Mouse (Mus musculus) liver, adult 2 months (tissue): ENCODE measurements around the gene Wdr82. TPM values are rescaled to one million over a fixed set of nuclear protein-coding genes. Genes with fewer than 3 reads are reported as not detected.
A peak's percentile ranks its signal among the peaks of the same experiment; 100 is the strongest.
"Not testable (repeated sequence)": the region's sequence is repeated elsewhere in the genome, so short reads cannot be mapped to it uniquely, and the experiment has no call there.

ENCODE experiments used
- DNase-seq: peaks from one replicate; pipeline ENCODE4 v3.0.0-alpha.2; 2011; ENCODE audit warnings: low read depth, low spot score; ENCODE audit errors: extremely low read depth
- H3K27ac ChIP-seq: fragments of 200-500 bp; replicated peaks from 2 replicates; pipeline ENCODE4 v1.5.1; 2012; ENCODE audit warnings: low read depth, mild to moderate bottlenecking, control low read depth, inconsistent platforms, low read length; ENCODE audit not compliant: insufficient read depth
- H3K27me3 ChIP-seq: fragments of 200-500 bp; 2 replicates; pipeline ENCODE4 v1.6.1; 2012; ENCODE audit warnings: mild to moderate bottlenecking, moderate library complexity, low read length, inconsistent platforms; ENCODE audit not compliant: control insufficient read depth, insufficient read depth
- H3K36me3 ChIP-seq: fragments of 200-500 bp; 2 replicates; pipeline ENCODE4 v1.6.1; 2012; ENCODE audit warnings: low read length, inconsistent platforms; ENCODE audit not compliant: control insufficient read depth, insufficient read depth
- H3K4me1 ChIP-seq: fragments of 200-500 bp; 2 replicates; pipeline ENCODE4 v1.6.1; 2011; ENCODE audit warnings: low read length; ENCODE audit not compliant: control insufficient read depth, insufficient read depth
- H3K4me3 ChIP-seq: fragments of 200-500 bp; 2 replicates; pipeline ENCODE4 v1.5.1; 2011; ENCODE audit warnings: low read depth, mild to moderate bottlenecking, control low read depth, low read length, moderate library complexity; ENCODE audit not compliant: insufficient read depth
- H3K79me2 ChIP-seq: fragments of 200-500 bp; 2 replicates; pipeline ENCODE4 v1.6.1; 2012; ENCODE audit warnings: inconsistent platforms, mild to moderate bottlenecking, low read length, moderate library complexity; ENCODE audit not compliant: control insufficient read depth, insufficient read depth
- H3K9ac ChIP-seq: fragments of 200-500 bp; 2 replicates; pipeline ENCODE4 v1.6.1; 2012; ENCODE audit warnings: low read depth, mild to moderate bottlenecking, control low read depth, inconsistent platforms, low read length
- CTCF ChIP-seq: fragments of 200-500 bp; IDR thresholded peaks from 2 replicates; pipeline ENCODE4 v1.5.1; 2011; ENCODE audit warnings: low read depth, low read length, control low read depth
- POLR2A ChIP-seq: fragments of 200-500 bp; IDR thresholded peaks from 2 replicates; pipeline ENCODE4 v1.6.1; 2011; ENCODE audit warnings: low read length, control low read depth; ENCODE audit not compliant: insufficient read depth; ENCODE audit errors: extremely low read depth
- WGBS: fragments of 180-500 bp; shearing (Covaris S2); methylation state at CpG from one replicate; pipeline ENCODE4 v1.1.7; 2018; 5-methylcytosine and 5-hydroxymethylcytosine counted together
- polyA plus RNA-seq: library from polyadenylated mRNA; depleted of rRNA; stranded (reverse); fragments of >200 nt; gene quantifications from 2 replicates; pipeline ENCODE4 v1.2.3, GENCODE M21; 2012
- total RNA-seq: library from RNA; depleted of rRNA; stranded (reverse); fragments of >200 nt; gene quantifications from 2 replicates; pipeline ENCODE4 v1.2.3, GENCODE M21; 2014

Gene Wdr82
- total and polyA plus RNA-seq, 2 experiments: 23.6 to 36.3 TPM

DNA sequence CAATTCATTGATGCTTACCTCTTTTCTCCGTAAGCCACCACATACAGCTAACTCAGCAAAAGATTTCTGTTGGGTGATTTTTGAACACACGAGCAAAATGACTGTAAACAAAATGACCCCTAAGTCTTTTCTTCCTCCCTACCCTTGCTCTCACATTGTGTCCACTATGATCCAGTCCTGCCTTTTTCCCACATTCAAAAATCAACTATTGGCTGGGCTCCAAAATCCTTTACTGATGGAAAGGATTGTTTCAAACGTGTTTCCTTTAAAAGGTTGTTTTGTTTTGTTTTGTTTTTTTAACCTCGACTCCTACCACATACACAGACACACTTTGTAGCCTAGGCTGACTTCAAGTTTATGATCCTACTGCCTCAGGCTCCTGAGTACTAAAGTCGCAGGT, 10.3 kb upstream of the Wdr82 start:
- Histone ChIP-seq H3K9ac (peak overlapping the region; percentile 85), H3K79me2 (peaks cover 13% of the 10 kb centered on the region; the same call in 1 of the 2 replicates), H3K4me3 (peak overlapping the region; percentile 60), H3K27me3 (no peaks in the 10 kb centered on the region), H3K4me1 (peaks cover 25% of the 10 kb centered on the region), H3K27ac (peak overlapping the region; percentile 97), H3K36me3 (peaks cover 5% of the 10 kb centered on the region; the same call in 1 of the 2 replicates)
- TF ChIP-seq POLR2A: no peak
- no peak for TF ChIP-seq CTCF
- 44% methylated on average over 5 of the region's 5 CpGs for WGBS
- no peak for DNase-seq

DNA sequence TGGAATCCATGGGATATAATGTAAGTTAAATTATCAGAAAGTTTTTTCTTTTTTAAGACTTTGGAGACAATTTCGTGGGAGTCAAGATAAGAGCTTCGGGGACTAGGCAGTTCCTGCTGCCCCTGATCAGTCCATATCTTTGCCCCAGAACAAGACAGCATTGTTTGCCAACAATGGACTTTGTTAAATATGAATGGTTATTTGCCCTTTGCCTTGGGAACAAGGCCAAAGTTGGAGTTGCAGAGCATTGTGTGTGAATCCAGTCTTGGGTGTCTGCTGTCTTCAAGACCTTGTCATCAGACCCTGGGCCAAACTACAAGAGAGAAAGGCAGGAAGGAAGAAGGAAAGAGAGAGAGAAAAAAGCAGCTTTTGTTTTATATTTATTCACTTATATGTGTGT, 4.0 kb upstream of the Wdr82 start:
- Histone ChIP-seq H3K4me1 (peaks cover 2% of the 10 kb centered on the region; the same call in 1 of the 2 replicates), H3K27me3 (no peaks in the 10 kb centered on the region), H3K79me2 (peaks cover 3% of the 10 kb centered on the region; the same call in 1 of the 2 replicates), H3K27ac (no peak overlapping the region), H3K36me3 (no peaks in the 10 kb centered on the region), H3K9ac (no peak overlapping the region), H3K4me3 (no peak overlapping the region)
- 45% methylated on average over 2 of the region's 2 CpGs for WGBS
- TF ChIP-seq POLR2A: no peak
- TF ChIP-seq CTCF: no peak
- DNase-seq: no peak

DNA sequence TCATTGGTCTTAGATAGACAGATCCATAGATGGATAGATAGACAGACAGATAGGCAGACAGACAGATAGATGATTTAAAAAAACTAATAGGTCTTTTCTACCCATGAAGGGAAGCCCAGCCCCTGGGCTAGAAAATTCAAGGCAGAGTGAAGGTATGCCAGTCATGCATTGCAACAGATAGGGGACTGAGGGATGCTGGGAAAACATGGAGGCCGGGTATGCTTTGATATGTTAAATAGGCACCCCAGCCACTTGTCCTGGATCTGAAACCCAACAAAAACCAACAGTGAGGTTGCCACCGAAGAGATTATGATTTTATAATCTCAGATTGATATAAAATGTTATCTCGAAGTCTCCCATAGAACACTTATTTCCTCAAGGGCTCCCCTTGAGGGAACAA, 3.5 kb upstream of the Wdr82 start:
- DNase-seq: no peak
- H3K27ac ChIP-seq: no peak overlapping the region
- H3K9ac ChIP-seq: no peak overlapping the region
- H3K36me3 ChIP-seq: no peaks in the 10 kb centered on the region
- no peaks in the 10 kb centered on the region for H3K27me3 ChIP-seq
- H3K4me1 ChIP-seq: peaks cover 2% of the 10 kb centered on the region; the same call in 1 of the 2 replicates
- 82% methylated on average over 3 of the region's 3 CpGs for WGBS
- H3K4me3 ChIP-seq: no peak overlapping the region
- H3K79me2 ChIP-seq: peaks cover 3% of the 10 kb centered on the region; the same call in 1 of the 2 replicates
- TF ChIP-seq CTCF (no peak), POLR2A (no peak)

DNA sequence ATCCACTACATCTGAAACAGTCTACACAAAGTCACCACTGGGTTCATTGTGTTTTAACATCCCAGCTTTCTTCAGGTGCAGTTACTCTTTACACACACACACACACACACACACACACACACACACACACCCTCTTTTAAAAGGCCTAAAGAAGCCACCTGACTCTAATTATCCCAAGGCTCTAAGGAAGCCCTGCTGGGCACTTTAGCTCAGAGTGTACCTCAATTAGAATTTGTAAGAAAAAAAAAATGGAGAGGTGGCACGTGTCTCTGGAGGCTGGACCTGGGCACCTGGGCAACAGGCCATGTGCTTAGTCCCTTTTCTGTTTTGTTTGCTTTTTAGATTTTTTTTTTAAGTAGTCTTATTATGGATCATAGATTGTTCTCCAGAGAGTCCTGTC, 3.0 kb upstream of the Wdr82 start:
- H3K4me3 ChIP-seq: no peak overlapping the region
- WGBS: 28% methylated on average over 1 of the region's 1 CpGs
- TF ChIP-seq CTCF (no peak), POLR2A (no peak)
- no peaks in the 10 kb centered on the region for H3K27me3 ChIP-seq
- H3K36me3 ChIP-seq: no peaks in the 10 kb centered on the region
- no peak overlapping the region for H3K27ac ChIP-seq
- DNase-seq: no peak
- H3K4me1 ChIP-seq: peaks cover 2% of the 10 kb centered on the region; the same call in 1 of the 2 replicates
- peaks cover 3% of the 10 kb centered on the region; the same call in 1 of the 2 replicates for H3K79me2 ChIP-seq
- H3K9ac ChIP-seq: no peak overlapping the region

DNA sequence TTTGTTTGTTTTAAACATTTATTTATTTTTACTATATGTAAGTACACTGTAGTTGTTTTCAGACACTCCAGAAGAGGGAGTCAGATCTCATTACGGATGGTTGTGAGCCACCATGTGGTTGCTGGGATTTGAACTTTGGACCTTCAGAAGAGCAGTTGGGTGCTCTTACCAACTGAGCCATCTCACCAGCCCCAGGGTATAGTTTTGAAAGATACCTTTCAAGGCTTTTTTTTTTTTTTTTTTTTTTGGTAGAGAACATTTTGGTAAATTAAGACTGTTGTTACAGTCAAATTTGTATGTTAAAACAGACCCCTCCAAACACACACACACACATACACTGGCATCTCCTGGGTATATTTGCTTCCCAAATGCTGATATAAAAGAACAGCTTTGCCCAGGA, 1.7 kb upstream of the Wdr82 start:
- not testable (repeated sequence) for H3K4me3 ChIP-seq, H3K9ac ChIP-seq, H3K27me3 ChIP-seq, H3K27ac ChIP-seq, DNase-seq, H3K79me2 ChIP-seq, H3K36me3 ChIP-seq
- peaks cover 11% of the 10 kb centered on the region for H3K4me1 ChIP-seq
- 25% methylated on average over 1 of the region's 1 CpGs for WGBS

DNA sequence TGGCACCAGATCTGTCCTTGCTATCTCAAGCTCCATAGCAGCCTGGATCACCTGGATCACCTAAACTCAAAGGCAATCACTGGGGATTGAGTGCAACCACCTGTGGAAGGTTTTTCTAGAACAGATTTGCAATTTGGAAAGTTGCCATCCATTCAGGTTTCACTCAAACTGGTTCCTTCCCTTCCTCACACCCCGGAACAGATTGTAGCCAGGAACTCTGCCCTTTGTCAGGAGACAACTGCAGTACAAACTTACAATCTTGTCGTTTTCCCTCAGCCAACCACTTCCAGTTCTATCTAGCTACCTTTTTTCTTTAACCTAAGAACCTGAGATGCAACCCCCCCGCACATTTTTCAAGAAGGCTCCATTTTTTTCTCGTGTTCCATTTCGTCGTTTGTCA, 811 bp upstream of the Wdr82 start:
- DNase-seq: no peak
- Histone ChIP-seq H3K27ac (peak overlapping the region; percentile 87; the same call in 1 of the 2 replicates), H3K9ac (no peak overlapping the region), H3K79me2 (peaks cover 12% of the 10 kb centered on the region), H3K27me3 (no peaks in the 10 kb centered on the region), H3K36me3 (no peaks in the 10 kb centered on the region), H3K4me3 (no peak overlapping the region), H3K4me1 (peaks cover 14% of the 10 kb centered on the region)
- TF ChIP-seq POLR2A (no peak), CTCF (no peak)
- 30% methylated on average over 6 of the region's 6 CpGs for WGBS
